Mouse (Mus musculus) heart, postnatal 0 days (tissue): ENCODE measurements at regions not wholly inside any gene's neighbourhood (a gene's known extent, or its start where the extent isn't known, plus 50 kb on each side); places are given as distances from the start of the nearest gene placed in this dataset.

ENCODE experiments used
- CTCF ChIP-seq: IDR thresholded peaks from 2 replicates; pipeline ENCODE4 v1.5.1; 2016; ENCODE audit warnings: antibody characterized with exemption, control low read depth, low read depth
- EP300 ChIP-seq: IDR thresholded peaks from 2 replicates; pipeline ENCODE4 v1.6.1; 2016; ENCODE audit warnings: antibody characterized with exemption, low read depth

GRCm38 (mm10) chr14:120755389-120755788, 155.6 kb upstream of the Ipo5 start:
- TF ChIP-seq CTCF (no peak), EP300 (no peak)
